Mouse (Mus musculus): ENCODE measurements around the gene Snx5.
A peak's percentile ranks its signal among the peaks of the same experiment; 100 is the strongest.

Snx5 gene

GRCm38 (mm10) chr2:144267004-144267730, 3.5 kb downstream of the Snx5 start:
- no peak for DNase-seq

- DNase-seq, result no peak
These were observed 4.6 kb downstream of the Snx5 start for GRCm38 (mm10) chr2:144265916-144266683.

DNA sequence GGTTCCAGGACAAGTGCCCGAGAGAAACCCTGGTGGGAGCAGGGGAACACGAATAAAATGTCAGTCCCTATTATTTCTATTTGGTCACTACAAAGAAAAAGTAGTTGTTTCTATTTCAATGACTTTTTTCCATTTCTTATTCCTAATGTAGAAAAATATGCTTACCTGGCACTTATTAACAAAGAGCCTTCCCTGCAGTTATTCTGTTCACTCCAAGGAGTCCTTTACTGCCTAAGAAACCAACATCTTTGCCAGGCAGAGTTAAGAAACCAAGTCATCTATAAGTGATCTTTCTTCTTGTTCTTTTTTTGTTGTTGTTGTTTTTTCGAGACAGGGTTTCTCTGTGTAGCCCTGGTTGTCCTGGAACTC, 5.6 kb downstream of the Snx5 start:
- DNase-seq, result no peak

- no peak for DNase-seq
These were observed 6.1 kb downstream of the Snx5 start for GRCm38 (mm10) chr2:144264398-144265119.

- no peak for DNase-seq
These were observed 7.9 kb downstream of the Snx5 start for GRCm38 (mm10) chr2:144262837-144263236.

DNA sequence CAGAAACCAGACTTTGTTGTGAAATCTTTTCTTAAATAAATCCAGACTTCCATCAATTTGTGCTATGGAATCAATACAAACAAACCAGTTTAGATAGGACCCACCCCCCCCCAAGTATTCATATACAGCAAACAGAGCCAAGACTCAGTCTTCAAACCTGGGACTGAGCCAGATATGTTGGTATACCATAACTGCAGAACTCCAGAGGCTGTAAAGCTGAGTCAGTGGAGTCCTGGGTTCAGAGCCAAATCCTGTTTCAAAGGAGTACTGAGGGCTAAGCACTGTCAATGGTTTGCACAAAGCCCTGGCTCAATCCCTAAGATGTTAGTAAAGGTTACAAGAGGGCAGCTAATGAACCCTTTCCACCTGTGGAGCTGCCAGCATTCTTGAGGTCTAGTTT, 20.6 kb downstream of the Snx5 start:
- no peak for DNase-seq

- no peak for DNase-seq
These were observed 21.9 kb downstream of the Snx5 start for GRCm38 (mm10) chr2:144248613-144249376.

DNA sequence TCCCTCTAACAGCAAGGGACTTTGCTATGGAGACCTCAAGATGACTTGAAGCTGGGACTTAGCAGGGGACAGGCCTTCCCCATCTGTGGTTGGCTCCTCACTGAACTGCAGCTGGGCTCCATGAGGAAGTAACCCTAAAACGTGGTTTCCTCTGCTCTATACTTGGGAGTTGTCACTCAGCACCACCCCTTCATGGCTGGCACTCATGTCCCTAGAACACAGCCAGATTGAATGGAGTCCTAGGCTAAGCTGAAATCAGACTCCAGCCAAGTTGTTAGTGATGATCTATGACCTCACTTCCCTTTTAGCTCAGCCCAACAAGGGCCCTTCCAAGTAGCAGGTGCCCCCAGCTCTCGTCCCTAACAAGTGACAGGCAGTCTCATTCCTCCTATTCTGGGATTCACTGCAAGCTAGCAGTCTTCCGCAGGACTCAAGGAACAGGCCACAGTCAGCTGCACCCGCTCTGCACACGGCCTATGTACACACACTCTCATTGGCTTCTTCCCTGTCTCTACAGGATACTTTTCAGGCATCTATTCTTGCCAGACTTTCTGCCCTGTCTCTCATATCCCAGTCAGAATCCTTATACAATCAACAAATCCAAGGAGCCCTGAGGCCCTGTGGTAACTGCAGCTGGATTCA, 23.2 kb downstream of the Snx5 start:
- no peak for DNase-seq

DNA sequence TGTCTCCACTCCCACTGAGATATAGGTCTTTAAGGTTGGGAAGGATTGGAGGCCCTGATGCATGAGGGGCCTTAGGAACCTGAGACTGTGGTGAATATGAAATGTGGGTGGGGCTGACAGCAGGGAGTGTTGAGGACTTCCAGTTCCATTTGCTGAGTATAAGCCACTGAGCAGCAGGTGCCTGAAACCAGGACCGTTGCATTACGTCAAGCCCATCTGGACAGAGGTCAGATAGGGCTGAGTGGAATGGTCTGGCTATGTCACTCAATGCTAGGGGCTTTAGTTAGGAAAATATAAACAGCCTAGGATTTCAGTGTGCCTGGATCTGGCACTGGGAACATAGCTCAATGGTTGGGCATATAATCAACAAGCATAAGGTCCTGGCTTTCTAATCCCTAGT, 24.4 kb downstream of the Snx5 start:
- DNase-seq, result no peak

DNA sequence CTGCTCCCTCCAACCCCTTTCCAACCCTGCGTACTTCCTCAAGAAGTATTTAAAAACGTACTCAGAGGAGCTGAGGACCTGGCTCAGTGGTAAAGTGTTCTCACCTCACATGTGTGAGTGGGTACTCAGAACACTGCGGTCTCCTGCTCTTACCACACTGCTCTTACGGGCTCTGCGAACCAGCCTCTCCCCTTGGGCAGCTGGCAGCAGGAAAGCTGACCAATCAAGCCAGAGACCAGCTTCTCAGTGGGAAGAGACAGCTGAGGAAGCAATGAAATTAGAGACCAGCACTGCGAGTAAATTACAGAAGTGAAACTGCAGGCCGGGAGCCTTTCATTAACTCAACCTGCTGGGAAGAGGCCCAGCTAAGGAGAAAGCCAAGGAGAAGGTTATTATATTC, 25.2 kb downstream of the Snx5 start:
- DNase-seq, result no peak

GRCm38 (mm10) chr2:144240095-144240899, 30.4 kb downstream of the Snx5 start:
- no peak for DNase-seq

DNA sequence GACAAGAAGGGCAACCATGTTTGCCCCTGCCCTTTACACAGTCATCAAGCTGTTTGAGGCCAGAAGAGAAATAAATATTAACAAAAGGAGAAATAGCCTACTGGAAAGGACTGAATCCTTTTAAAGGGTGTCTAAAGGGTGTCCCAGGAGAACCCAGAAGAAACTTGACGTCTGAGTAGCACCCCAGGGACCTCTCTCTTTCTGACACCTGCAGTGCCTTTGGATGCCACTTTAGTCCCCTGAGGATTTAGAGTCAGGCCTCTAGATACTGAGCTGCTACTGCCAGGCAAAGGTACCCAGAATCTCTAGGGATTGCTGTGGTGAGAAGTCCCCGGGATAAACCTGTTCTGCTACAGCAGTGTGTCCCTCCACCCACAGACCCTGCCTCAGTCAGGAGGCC, 31.4 kb downstream of the Snx5 start:
- DNase-seq, result no peak

DNA sequence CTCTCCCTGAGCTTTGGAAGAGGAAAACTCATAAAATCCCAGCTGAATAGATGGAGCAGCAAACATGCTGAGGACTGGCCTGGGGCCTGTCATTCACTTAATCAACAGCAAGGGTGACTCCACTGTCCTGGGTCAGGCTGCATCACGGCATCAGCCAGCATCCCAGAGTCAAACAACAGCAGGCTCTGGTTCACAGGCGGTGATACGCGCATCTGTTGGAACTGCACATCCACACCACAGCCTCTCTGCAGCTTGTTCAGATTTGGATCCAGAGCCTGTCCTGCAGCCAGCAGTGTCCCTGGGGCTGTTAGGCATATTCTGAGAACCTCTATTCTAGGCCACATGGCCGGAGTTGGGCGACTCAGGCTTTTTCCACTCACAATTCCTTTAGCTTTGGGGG, 32.4 kb downstream of the Snx5 start:
- DNase-seq, result no peak

DNA sequence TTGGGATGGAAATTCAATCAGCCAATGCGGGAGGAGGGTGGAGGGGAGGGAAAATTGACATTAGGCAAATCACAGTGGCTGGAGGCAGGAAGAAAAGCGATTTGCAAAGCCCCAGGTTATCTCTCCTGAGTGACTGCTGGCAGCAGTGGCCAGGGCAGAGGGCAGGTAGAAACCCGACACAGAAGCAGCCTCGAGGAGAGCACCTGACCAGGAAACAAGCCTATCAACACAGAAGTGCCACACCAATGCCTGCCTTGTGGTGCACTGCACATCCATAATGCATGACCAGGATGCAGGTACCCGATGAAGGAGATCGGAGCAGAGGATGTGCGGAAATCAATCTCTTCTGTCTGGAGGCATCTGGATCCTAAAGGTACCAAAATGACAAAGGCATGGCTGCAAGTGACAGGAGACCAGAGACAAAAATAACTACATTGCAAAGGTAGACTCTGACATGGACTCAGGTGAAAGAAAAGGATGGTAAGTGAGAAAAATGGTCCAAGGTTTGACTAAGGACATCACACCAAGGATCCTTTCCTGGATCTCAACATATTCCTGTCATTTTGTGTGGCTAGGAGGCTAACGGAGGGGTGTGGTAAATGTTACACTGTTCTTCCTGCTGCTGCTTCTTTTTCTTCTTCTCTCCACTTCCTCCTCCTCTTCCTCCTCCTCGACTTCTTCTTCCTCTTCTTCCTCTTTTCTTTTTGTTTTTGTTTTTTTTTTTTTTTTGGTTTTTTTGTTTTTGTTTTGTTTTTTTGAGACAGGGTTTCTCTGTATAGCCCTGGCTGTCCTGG, 33.7 kb downstream of the Snx5 start:
- DNase-seq, result no peak

DNA sequence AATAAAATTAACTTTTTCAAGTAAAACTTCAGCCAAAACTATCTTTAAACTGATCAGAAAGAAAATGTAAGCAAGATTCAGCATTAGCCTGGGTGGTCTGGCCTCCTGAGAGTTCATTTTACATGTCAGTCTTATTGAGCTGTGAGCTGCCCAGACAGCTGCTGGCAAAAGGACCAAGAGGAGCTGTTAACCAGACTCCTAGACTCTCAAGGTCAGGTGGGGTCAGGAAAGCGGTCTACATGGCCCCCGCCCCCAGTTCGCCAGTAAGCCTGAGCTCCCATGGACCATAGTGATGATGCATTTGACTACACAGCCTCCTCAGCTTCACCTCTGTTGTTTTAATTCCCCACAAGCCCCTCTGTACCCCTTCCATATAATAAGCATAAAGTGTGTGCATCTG, 34.9 kb downstream of the Snx5 start:
- DNase-seq, result no peak

DNA sequence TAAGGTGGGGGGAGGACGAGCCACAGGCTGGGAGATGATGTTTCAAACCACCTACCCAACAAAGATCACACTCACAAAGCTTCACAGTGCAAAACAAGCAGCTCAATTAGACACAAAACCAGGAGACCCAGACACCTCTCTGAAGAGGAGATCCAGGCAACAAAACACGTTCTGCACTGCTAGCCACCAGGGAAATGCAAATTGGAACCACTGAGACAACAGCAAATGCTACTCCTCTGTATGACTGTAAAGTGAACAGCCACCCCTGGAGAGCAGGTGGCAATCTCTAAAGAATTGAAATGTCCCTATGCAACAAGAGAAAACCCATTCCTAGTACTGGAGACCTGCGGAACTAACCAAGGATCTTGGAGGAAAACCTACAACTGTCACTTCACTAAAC, 37.2 kb downstream of the Snx5 start:
- no peak for DNase-seq

DNA sequence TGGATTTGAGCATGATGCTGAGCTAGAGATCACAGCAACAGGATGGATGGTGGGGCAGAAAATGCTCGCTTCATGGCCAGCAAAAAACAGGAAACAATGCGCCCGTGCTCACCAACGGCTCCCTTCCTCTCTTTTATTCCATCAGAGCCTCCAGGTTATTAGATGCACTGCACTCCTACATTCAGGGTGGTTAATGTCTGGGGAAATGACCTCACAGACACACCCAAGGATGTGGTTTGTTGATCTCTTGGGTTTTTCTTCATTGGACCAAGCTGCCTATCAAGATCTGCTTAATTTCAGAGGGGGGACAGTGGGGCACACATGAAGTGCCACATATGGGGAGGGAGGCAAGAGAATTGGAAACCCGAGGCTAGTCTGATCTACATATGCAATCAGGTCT, 39.6 kb downstream of the Snx5 start:
- DNase-seq, result no peak

- no peak for DNase-seq
These were observed 40.2 kb downstream of the Snx5 start for GRCm38 (mm10) chr2:144230498-144230897.

DNA sequence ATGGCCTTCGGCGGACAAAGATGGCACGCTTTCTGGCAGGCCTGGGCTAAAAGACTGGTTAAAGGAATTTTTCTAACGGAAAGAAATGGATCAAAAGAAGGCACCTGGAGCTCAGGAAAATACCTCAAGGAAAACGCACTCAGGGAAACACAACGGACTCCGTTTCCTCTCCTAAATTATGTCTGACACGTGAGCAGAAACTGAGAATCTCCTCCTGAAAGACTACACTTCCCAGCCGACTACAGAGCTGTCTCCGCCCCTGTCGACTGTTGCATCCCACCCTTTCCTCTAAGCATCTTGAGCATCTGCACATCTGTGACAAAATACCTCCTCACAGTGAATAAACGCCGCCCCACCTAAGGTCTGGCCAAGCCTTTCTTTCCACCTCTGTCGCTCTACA, 41.1 kb downstream of the Snx5 start:
- no peak for DNase-seq

DNA sequence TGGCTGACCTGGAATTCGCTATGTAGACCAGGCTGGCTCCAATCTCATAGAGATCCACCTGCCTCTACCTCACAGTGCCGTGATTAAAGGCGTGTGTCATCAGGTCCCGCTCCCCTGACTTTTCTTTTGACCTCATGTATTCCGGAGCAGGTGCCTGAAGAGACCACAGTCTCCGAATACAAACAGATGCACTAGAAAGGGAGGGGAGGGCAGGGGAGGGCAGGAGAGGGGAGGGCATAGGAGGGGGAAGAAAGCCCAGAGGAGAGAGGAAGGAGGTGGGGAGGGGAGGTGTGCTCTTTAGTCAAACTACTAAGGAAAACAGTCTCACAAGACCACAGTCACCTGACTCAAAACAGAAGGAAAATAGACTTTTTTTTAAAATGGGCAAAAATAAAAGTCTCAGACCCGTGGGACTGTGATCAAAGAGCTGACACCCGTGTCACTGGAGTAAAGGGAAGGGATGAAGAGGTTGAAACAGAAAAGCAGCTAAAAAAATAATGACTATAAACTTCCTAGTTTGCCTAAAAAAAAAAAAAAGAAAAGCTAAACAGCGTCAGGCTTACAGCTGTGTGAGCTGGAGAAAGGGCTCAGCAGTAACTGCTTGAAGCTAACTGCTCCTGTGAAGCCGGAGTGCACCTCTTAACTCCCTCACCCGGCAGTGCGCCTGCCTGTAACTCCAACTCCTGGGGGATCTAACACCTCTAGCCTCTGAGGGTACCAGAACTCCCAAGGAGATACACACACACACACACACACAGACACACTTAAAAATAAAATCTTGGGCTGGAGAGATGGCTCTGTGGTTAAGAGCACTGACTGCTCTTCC, 42.0 kb downstream of the Snx5 start:
- DNase-seq, result peak; percentile 47
